Mouse (Mus musculus): ENCODE measurements around the gene Usp31. TPM values are rescaled to one million over a fixed set of nuclear protein-coding genes. Genes with fewer than 3 reads are reported as not detected.

The Usp31 gene
- total and polyA plus RNA-seq, 3 experiments = 14.4 to 14.7 TPM; not detected in 1

- H3K4me1 ChIP-seq (ENCODE audit: control insufficient read depth in 1 of 2, insufficient read depth in 2 of 2, low read length in 2 of 2) = no peaks in the 10 kb centered on the region; a peak in 1 of 4 replicates
- no peak for DNase-seq (ENCODE audit: low read depth, low spot score)
- H3K27me3 ChIP-seq (ENCODE audit: control insufficient read depth in 1 of 2, insufficient read depth in 2 of 2, low read length in 2 of 2) = no peaks in the 10 kb centered on the region
- H3K36me3 ChIP-seq (ENCODE audit: control insufficient read depth in 1 of 2, insufficient read depth in 2 of 2, low read length in 2 of 2) = no peaks in the 10 kb centered on the region
- TF ChIP-seq ZC3H11A (IDR thresholded peaks at IDR 0.05; ENCODE audit: low read depth, low read length) (no peak), HCFC1 (IDR thresholded peaks at IDR 0.05; ENCODE audit: low read depth, low read length) (no peak), SIN3A (IDR thresholded peaks at IDR 0.05; ENCODE audit: low read length) (no peak), JUND (IDR thresholded peaks at IDR 0.05; ENCODE audit: low read depth, low read length) (no peak), KAT2A (conservative IDR thresholded peaks at IDR 0.05; ENCODE audit: low read depth, low read length) (no peak), POLR2AphosphoS2 (IDR thresholded peaks at IDR 0.05; ENCODE audit: low read length) (no peak), RAD21 (IDR thresholded peaks at IDR 0.05; ENCODE audit: low read depth, low read length) (no peak), ZNF384 (IDR thresholded peaks at IDR 0.05; ENCODE audit: low read depth, low read length) (no peak), POLR2A (IDR thresholded peaks at IDR 0.05; ENCODE audit: control insufficient read depth in 1 of 2, insufficient read depth in 1 of 2, low read depth in 1 of 2, low read length in 2 of 2, poor library complexity in 1 of 2) (no peak), USF2 (IDR thresholded peaks at IDR 0.05; ENCODE audit: borderline replicate concordance in 1 of 2, insufficient read depth in 1 of 2, low read depth in 1 of 2, low read length in 2 of 2) (no peak)
- H3K79me2 ChIP-seq (ENCODE audit: control insufficient read depth, insufficient read depth, low read length, poor library complexity) = no peaks in the 10 kb centered on the region
- H3K27ac ChIP-seq (ENCODE audit: control insufficient read depth, low read depth, low read length) = no peak overlapping the region
- H3K9me3 ChIP-seq (replicated peaks; ENCODE audit: insufficient read depth, low read length) = no peaks in the 10 kb centered on the region
- no peak overlapping the region for H3K9ac ChIP-seq (ENCODE audit: control insufficient read depth, low read depth, low read length, poor library complexity, severe bottlenecking)
- H3K4me3 ChIP-seq (ENCODE audit: control insufficient read depth in 1 of 2, insufficient read depth in 1 of 2, low read depth in 2 of 2, low read length in 2 of 2) = no peak overlapping the region
Measured at GRCm38 (mm10) chr7:121595496-121595895, 111.6 kb downstream of the Usp31 start.

GRCm38 (mm10) chr7:121595085-121595484 is 112.0 kb downstream of the Usp31 start:
- peak; percentile 29 for DNase-seq (ENCODE audit: low read depth, low spot score)
- H3K4me1 ChIP-seq (ENCODE audit: control insufficient read depth in 1 of 2, insufficient read depth in 2 of 2, low read length in 2 of 2) = no peaks in the 10 kb centered on the region; a peak in 1 of 4 replicates

GRCm38 (mm10) chr7:121594623-121595022 is 112.4 kb downstream of the Usp31 start:
- DNase-seq (ENCODE audit: low read depth, low spot score) = no peak
- 0 out of 2 replicates have a peak overlapping the region, but pooled peaks have one; percentile 10 for H3K27ac ChIP-seq (ENCODE audit: control insufficient read depth, low read depth, low read length)
- no peaks in the 10 kb centered on the region; a peak in 1 of 4 replicates for H3K4me1 ChIP-seq (ENCODE audit: control insufficient read depth in 1 of 2, insufficient read depth in 2 of 2, low read length in 2 of 2)
- H3K9me3 ChIP-seq (replicated peaks; ENCODE audit: insufficient read depth, low read length) = no peaks in the 10 kb centered on the region
- H3K9ac ChIP-seq (ENCODE audit: control insufficient read depth, low read depth, low read length, poor library complexity, severe bottlenecking) = no peak overlapping the region
- H3K36me3 ChIP-seq (ENCODE audit: control insufficient read depth in 1 of 2, insufficient read depth in 2 of 2, low read length in 2 of 2) = no peaks in the 10 kb centered on the region
- H3K79me2 ChIP-seq (ENCODE audit: control insufficient read depth, insufficient read depth, low read length, poor library complexity) = no peaks in the 10 kb centered on the region
- no peak overlapping the region for H3K4me3 ChIP-seq (ENCODE audit: control insufficient read depth in 1 of 2, insufficient read depth in 1 of 2, low read depth in 2 of 2, low read length in 2 of 2)
- H3K27me3 ChIP-seq (ENCODE audit: control insufficient read depth in 1 of 2, insufficient read depth in 2 of 2, low read length in 2 of 2) = no peaks in the 10 kb centered on the region
- TF ChIP-seq CHD2 (IDR thresholded peaks at IDR 0.05; ENCODE audit: low read length) (no peak), GATA1 (IDR thresholded peaks at IDR 0.05; ENCODE audit: low read depth, low read length) (no peak), MEF2A (IDR thresholded peaks at IDR 0.05; ENCODE audit: extremely low read depth, insufficient replicate concordance, low read depth, low read length, poor library complexity, severe bottlenecking) (no peak), KAT2A (conservative IDR thresholded peaks at IDR 0.05; ENCODE audit: low read depth, low read length) (no peak), NRF1 (IDR thresholded peaks at IDR 0.05; ENCODE audit: insufficient read depth, low read depth, low read length, poor library complexity, severe bottlenecking) (no peak)

More at GRCm38 (mm10) chr7:121595085-121595484, 112.0 kb downstream of the Usp31 start:
- TF ChIP-seq MXI1 (IDR thresholded peaks at IDR 0.05; ENCODE audit: low read depth, low read length) = no peak
- no peak for TF ChIP-seq MEF2A (IDR thresholded peaks at IDR 0.05; ENCODE audit: extremely low read depth, insufficient replicate concordance, low read depth, low read length, poor library complexity, severe bottlenecking)
- no peak for TF ChIP-seq CHD1 (IDR thresholded peaks at IDR 0.05; ENCODE audit: low read depth, low read length)
- no peak for TF ChIP-seq ETS1 (IDR thresholded peaks at IDR 0.05; ENCODE audit: low read depth, low read length)
- 0 out of 2 replicates have a peak, but pooled peaks have one; percentile 6 for TF ChIP-seq TAL1 (IDR thresholded peaks at IDR 0.05; ENCODE audit: low read length)
- Histone ChIP-seq H3K79me2 (ENCODE audit: control insufficient read depth, insufficient read depth, low read length, poor library complexity) (no peaks in the 10 kb centered on the region), H3K9ac (ENCODE audit: control insufficient read depth, low read depth, low read length, poor library complexity, severe bottlenecking) (no peak overlapping the region), H3K27me3 (ENCODE audit: control insufficient read depth in 1 of 2, insufficient read depth in 2 of 2, low read length in 2 of 2) (no peaks in the 10 kb centered on the region), H3K4me3 (ENCODE audit: control insufficient read depth in 1 of 2, insufficient read depth in 1 of 2, low read depth in 2 of 2, low read length in 2 of 2) (no peak overlapping the region), H3K9me3 (replicated peaks; ENCODE audit: insufficient read depth, low read length) (no peaks in the 10 kb centered on the region), H3K27ac (ENCODE audit: control insufficient read depth, low read depth, low read length) (0 out of 2 replicates have a peak overlapping the region, but pooled peaks have one; percentile 10), H3K36me3 (ENCODE audit: control insufficient read depth in 1 of 2, insufficient read depth in 2 of 2, low read length in 2 of 2) (no peaks in the 10 kb centered on the region)

Measured in MEL (cell line).